Mouse (Mus musculus) stomach, embryonic 14.5 days (tissue): ENCODE data around the gene Dad1. TPM values are rescaled to one million over a fixed set of nuclear protein-coding genes. Genes with fewer than 3 reads are reported as not detected.

Source experiments
- ATAC-seq: fragments of 200-750 bp; cut with Nextera tagmentation; 2 replicates; pipeline ENCODE4 v1.8.0; 2017; ENCODE audit warnings: low read depth, moderate TSS enrichment; ENCODE audit not compliant: insufficient number of reproducible peaks, insufficient read depth, low FRiP score
- H3K27ac ChIP-seq: fragments of 300-500 bp; sonication (generic); 2 replicates; pipeline ENCODE4 v1.5.1; 2014; ENCODE audit warnings: mild to moderate bottlenecking, low read length, moderate library complexity, mixed read lengths
- H3K27me3 ChIP-seq: fragments of 300-500 bp; sonication (generic); 2 replicates; pipeline ENCODE4 v1.6.1; 2014; ENCODE audit warnings: low read length, control low read depth, mixed read lengths; ENCODE audit not compliant: control insufficient read depth, insufficient read depth
- H3K36me3 ChIP-seq: fragments of 300-500 bp; sonication (generic); 2 replicates; pipeline ENCODE4 v1.6.1; 2014; ENCODE audit warnings: mild to moderate bottlenecking, control low read depth, low read length, moderate library complexity, mixed read lengths; ENCODE audit not compliant: control insufficient read depth, insufficient read depth
- H3K4me1 ChIP-seq: fragments of 300-500 bp; sonication (generic); 2 replicates; pipeline ENCODE4 v1.6.1; 2014; ENCODE audit warnings: low read length, control low read depth, mixed read lengths; ENCODE audit not compliant: control insufficient read depth, insufficient read depth
- H3K4me2 ChIP-seq: fragments of 300-500 bp; sonication (generic); replicated peaks from 2 replicates; pipeline ENCODE4 v1.6.1; 2014; ENCODE audit warnings: low read depth, low read length, control low read depth
- H3K4me3 ChIP-seq: fragments of 300-500 bp; sonication (generic); 2 replicates; pipeline ENCODE4 v1.5.1; 2014; ENCODE audit warnings: low read depth, low read length, control low read depth
- H3K9ac ChIP-seq: fragments of 300-500 bp; sonication (generic); replicated peaks from 2 replicates; pipeline ENCODE4 v1.6.1; 2014; ENCODE audit warnings: low read depth, mild to moderate bottlenecking, control low read depth, low read length, moderate library complexity, mixed read lengths
- H3K9me3 ChIP-seq: fragments of 300-500 bp; sonication (generic); 2 replicates; pipeline ENCODE4 v1.6.1; 2016; ENCODE audit warnings: low read depth, low read length, control low read depth; ENCODE audit not compliant: control insufficient read depth
- WGBS: fragments of 180-500 bp; shearing (Covaris S2); extraction: QIAGEN DNeasy Blood & Tissue Kit; methylation state at CpG from one replicate; pipeline ENCODE4 v1.1.7; 2014; 5-methylcytosine and 5-hydroxymethylcytosine counted together
- polyA plus RNA-seq: library from polyadenylated mRNA; unstranded; fragments of >200 nt; fragmentation: Nextera tagmentation; extraction: Ambion mirVana; gene quantifications from 2 replicates; pipeline ENCODE4 v1.2.1, GENCODE M21; 2014

Gene Dad1
- polyA plus RNA-seq, 1 experiment from 2014 or later, result 406 TPM

GRCm38 (mm10) chr14:54220726-54221494, 33.0 kb downstream of the Dad1 start:
- H3K9ac ChIP-seq, result no peak overlapping the region
- no peak overlapping the region for H3K27ac ChIP-seq
- H3K4me1 ChIP-seq, result peaks cover 12% of the 10 kb centered on the region
- WGBS, result 73% methylated on average over 8 of the region's 8 CpGs
- no peak overlapping the region for H3K4me3 ChIP-seq
- H3K36me3 ChIP-seq, result no peaks in the 10 kb centered on the region
- no peaks in the 10 kb centered on the region for H3K27me3 ChIP-seq
- no peaks in the 10 kb centered on the region for H3K9me3 ChIP-seq
- no peak overlapping the region for H3K4me2 ChIP-seq
- ATAC-seq, result no peak

- H3K4me3 ChIP-seq, result no peak overlapping the region
- peaks cover 11% of the 10 kb centered on the region for H3K4me1 ChIP-seq
- WGBS, result 41% methylated on average over 7 of the region's 7 CpGs
- no peak overlapping the region for H3K27ac ChIP-seq
- H3K9me3 ChIP-seq, result no peaks in the 10 kb centered on the region
- no peaks in the 10 kb centered on the region for H3K36me3 ChIP-seq
- no peak for ATAC-seq
- no peaks in the 10 kb centered on the region for H3K27me3 ChIP-seq
- H3K9ac ChIP-seq, result no peak overlapping the region
- no peak overlapping the region for H3K4me2 ChIP-seq
These were observed 34.1 kb downstream of the Dad1 start for GRCm38 (mm10) chr14:54219849-54220248.

- H3K4me1 ChIP-seq, result peaks cover 8% of the 10 kb centered on the region
- no peak overlapping the region for H3K4me2 ChIP-seq
- peak overlapping the region; percentile 40 for H3K27ac ChIP-seq
- H3K36me3 ChIP-seq, result no peaks in the 10 kb centered on the region
- no peak overlapping the region for H3K4me3 ChIP-seq
- no peak for ATAC-seq
- no peak overlapping the region for H3K9ac ChIP-seq
- no peaks in the 10 kb centered on the region for H3K27me3 ChIP-seq
- H3K9me3 ChIP-seq, result no peaks in the 10 kb centered on the region
- 35% methylated on average over 8 of the region's 8 CpGs for WGBS
These were observed 34.6 kb downstream of the Dad1 start for GRCm38 (mm10) chr14:54219256-54219655.

- Histone ChIP-seq H3K9me3 (no peaks in the 10 kb centered on the region), H3K4me3 (no peak overlapping the region), H3K4me1 (peaks cover 8% of the 10 kb centered on the region; the same call in 1 of the 2 replicates), H3K9ac (no peak overlapping the region), H3K27me3 (no peaks in the 10 kb centered on the region), H3K36me3 (no peaks in the 10 kb centered on the region), H3K27ac (no peak overlapping the region), H3K4me2 (no peak overlapping the region)
- no peak for ATAC-seq
- WGBS, result 51% methylated on average over 9 of the region's 9 CpGs
These were observed 35.2 kb downstream of the Dad1 start for GRCm38 (mm10) chr14:54218721-54219120.

- WGBS, result 4% methylated on average over 1 of the region's 1 CpGs
- H3K4me2 ChIP-seq, result no peak overlapping the region
- H3K4me3 ChIP-seq, result no peak overlapping the region
- ATAC-seq, result no peak
- no peaks in the 10 kb centered on the region for H3K9me3 ChIP-seq
- H3K4me1 ChIP-seq, result peaks cover 8% of the 10 kb centered on the region; the same call in 1 of the 2 replicates
- no peaks in the 10 kb centered on the region for H3K36me3 ChIP-seq
- H3K27ac ChIP-seq, result no peak overlapping the region
- no peaks in the 10 kb centered on the region for H3K27me3 ChIP-seq
- H3K9ac ChIP-seq, result no peak overlapping the region
These were observed 35.7 kb downstream of the Dad1 start for GRCm38 (mm10) chr14:54218233-54218632.

- WGBS, result 78% methylated on average over 7 of the region's 7 CpGs
- no peaks in the 10 kb centered on the region for H3K36me3 ChIP-seq
- no peaks in the 10 kb centered on the region for H3K9me3 ChIP-seq
- ATAC-seq, result no peak
- H3K27ac ChIP-seq, result no peak overlapping the region
- no peak overlapping the region for H3K4me2 ChIP-seq
- H3K27me3 ChIP-seq, result no peaks in the 10 kb centered on the region
- no peak overlapping the region for H3K9ac ChIP-seq
- H3K4me3 ChIP-seq, result no peak overlapping the region
- peaks cover 8% of the 10 kb centered on the region; the same call in 1 of the 2 replicates for H3K4me1 ChIP-seq
These were observed 37.8 kb downstream of the Dad1 start for GRCm38 (mm10) chr14:54216126-54216525.

- H3K9me3 ChIP-seq, result no peaks in the 10 kb centered on the region
- H3K4me1 ChIP-seq, result peaks cover 8% of the 10 kb centered on the region; the same call in 1 of the 2 replicates
- no peak overlapping the region for H3K4me3 ChIP-seq
- no peak overlapping the region for H3K27ac ChIP-seq
- no peak overlapping the region for H3K4me2 ChIP-seq
- H3K9ac ChIP-seq, result no peak overlapping the region
- no peak for ATAC-seq
- WGBS, result 60% methylated on average over 10 of the region's 10 CpGs
- H3K27me3 ChIP-seq, result no peaks in the 10 kb centered on the region
- H3K36me3 ChIP-seq, result no peaks in the 10 kb centered on the region
These were observed 39.0 kb downstream of the Dad1 start for GRCm38 (mm10) chr14:54214901-54215300.

GRCm38 (mm10) chr14:54214477-54214876, 39.4 kb downstream of the Dad1 start:
- 28% methylated on average over 2 of the region's 2 CpGs for WGBS
- 0 out of 2 replicates have a peak overlapping the region, but pooled peaks have one; percentile 6 for H3K27ac ChIP-seq

More at GRCm38 (mm10) chr14:54214477-54214876, 39.4 kb downstream of the Dad1 start:
- H3K9ac ChIP-seq, result no peak overlapping the region
- no peaks in the 10 kb centered on the region for H3K36me3 ChIP-seq
- H3K4me3 ChIP-seq, result no peak overlapping the region
- H3K27me3 ChIP-seq, result no peaks in the 10 kb centered on the region
- ATAC-seq, result no peak
- H3K9me3 ChIP-seq, result no peaks in the 10 kb centered on the region
- peaks cover 8% of the 10 kb centered on the region; the same call in 1 of the 2 replicates for H3K4me1 ChIP-seq
- H3K4me2 ChIP-seq, result no peak overlapping the region
